Mouse (Mus musculus): ENCODE measurements around the gene Hnrnpdl.

GRCm38 (mm10) chr5:100082006-100082405 lies 42.5 kb upstream of the Hnrnpdl start:
- TF ChIP-seq POLR2A (IDR thresholded peaks at IDR 0.05; ENCODE audit: borderline replicate concordance, insufficient read depth, low read length) (no peak), CTCF (IDR thresholded peaks at IDR 0.05; ENCODE audit: borderline replicate concordance, insufficient read depth, low read depth, low read length) (no peak)
